Mouse (Mus musculus): Measurements from ENCODE around the gene Vasn.

GRCm38 (mm10) chr16:4650161-4650560 is 10.4 kb downstream of the Vasn start:
- TF ChIP-seq CTCF (IDR thresholded peaks at IDR 0.05; ENCODE audit: control insufficient read depth, insufficient read depth, insufficient replicate concordance, low read depth, low read length) (no peak), POLR2A (IDR thresholded peaks at IDR 0.05; ENCODE audit: control insufficient read depth, low read depth, low read length) (no peak)

All from testis, adult 2 months (tissue).